Mouse (Mus musculus) frontal cortex, postnatal 14 days (tissue): Measurements from ENCODE around the gene Gm4303.
"Not testable (repeated sequence)": the region's sequence is repeated elsewhere in the genome, so short reads cannot be mapped to it uniquely, and the experiment has no call there.

ENCODE experiments used
- DNase-seq, 2 experiments: peaks; one replicate each; pipeline ENCODE4 v3.0.0; 2022; ENCODE audit warnings: low spot score in 2 of 2

Gene Gm4303

DNA sequence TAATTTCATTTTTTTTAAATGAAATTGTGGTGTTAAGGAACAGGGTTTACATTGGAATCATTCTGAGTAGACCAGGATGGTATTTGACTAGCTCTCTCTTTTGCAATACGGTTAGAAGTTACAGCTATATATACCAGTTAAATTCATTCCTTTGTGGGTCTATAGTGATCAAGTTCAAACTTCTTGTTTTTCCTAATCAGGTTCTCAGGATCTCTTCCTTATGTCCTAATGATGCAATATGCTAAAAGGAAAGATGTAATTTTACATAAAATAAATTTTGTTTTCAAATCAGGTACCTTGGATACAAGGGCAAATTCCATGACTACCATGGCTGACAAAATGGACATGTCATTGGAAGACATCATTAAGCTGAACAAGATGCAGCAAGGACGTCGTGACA is at the start of gene Gm4303:
Gene Gm4303 (plus strand): TSS at position 301 of the 400 bp plus-strand sequence.
- DNase-seq, result not testable (repeated sequence)

- DNase-seq, result no peak
These were observed 49.7 kb upstream of the Gm4303 start for GRCm38 (mm10) chr10:100296105-100296504.

GRCm38 (mm10) chr10:100300106-100300505 is 45.7 kb upstream of the Gm4303 start:
- DNase-seq, result not testable (repeated sequence)

GRCm38 (mm10) chr10:100335376-100335775 is 10.4 kb upstream of the Gm4303 start, which contains the start of gene Gm4301:
Gm4301 (plus strand) TSS chr10:100335676.
- not testable (repeated sequence) for DNase-seq

- not testable (repeated sequence) for DNase-seq
These were observed 5.2 kb upstream of the Gm4303 start, which contains the start of gene Gm4302 for GRCm38 (mm10) chr10:100340536-100340935. Gm4302 (plus strand) TSS chr10:100340836.

- not testable (repeated sequence) for DNase-seq
These were observed 5.0 kb downstream of the Gm4303 start, which contains the start of gene Gm4305 for GRCm38 (mm10) chr10:100350793-100351192. Gm4305 (plus strand) TSS chr10:100351093.

- DNase-seq, result peak in 1 of 2 experiments; percentile 3
These were observed 11.1 kb downstream of the Gm4303 start for GRCm38 (mm10) chr10:100356841-100357240.

DNA sequence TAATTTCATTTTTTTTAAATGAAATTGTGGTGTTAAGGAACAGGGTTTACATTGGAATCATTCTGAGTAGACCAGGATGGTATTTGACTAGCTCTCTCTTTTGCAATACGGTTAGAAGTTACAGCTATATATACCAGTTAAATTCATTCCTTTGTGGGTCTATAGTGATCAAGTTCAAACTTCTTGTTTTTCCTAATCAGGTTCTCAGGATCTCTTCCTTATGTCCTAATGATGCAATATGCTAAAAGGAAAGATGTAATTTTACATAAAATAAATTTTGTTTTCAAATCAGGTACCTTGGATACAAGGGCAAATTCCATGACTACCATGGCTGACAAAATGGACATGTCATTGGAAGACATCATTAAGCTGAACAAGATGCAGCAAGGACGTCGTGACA is 15.3 kb downstream of the Gm4303 start, which contains the start of gene Gm4307:
Gene Gm4307 (plus strand): TSS at position 301 of the 400 bp plus-strand sequence.
- not testable (repeated sequence) for DNase-seq

DNA sequence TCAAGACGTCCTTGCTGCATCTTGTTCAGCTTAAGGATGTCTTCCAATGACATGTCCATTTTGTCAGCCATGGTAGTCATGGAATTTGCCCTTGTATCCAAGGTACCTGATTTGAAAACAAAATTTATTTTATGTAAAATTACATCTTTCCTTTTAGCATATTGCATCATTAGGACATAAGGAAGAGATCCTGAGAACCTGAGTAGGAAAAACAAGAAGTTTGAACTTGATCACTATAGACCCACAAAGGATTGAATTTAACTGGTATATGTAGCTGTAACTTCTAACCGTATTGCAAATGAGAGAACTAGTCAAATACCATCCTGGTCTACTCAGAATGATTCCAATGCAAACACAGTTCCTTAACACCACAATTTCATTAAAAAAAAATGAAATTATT is 36.7 kb downstream of the Gm4303 start, which contains the start of gene Gm4312:
Gene Gm4312 (minus strand): TSS at position 101 of the 400 bp plus-strand sequence.
- not testable (repeated sequence) for DNase-seq
